Mouse (Mus musculus) inflammation-experienced regulatory T-cells, adult 6 months (primary cell): Measurements from ENCODE around the gene Gm49388. TPM values are rescaled to one million over a fixed set of nuclear protein-coding genes. Genes with fewer than 3 reads are reported as not detected.
"Not testable (repeated sequence)": the region's sequence is repeated elsewhere in the genome, so short reads cannot be mapped to it uniquely, and the experiment has no call there.

Experiments used
- ATAC-seq: one replicate; pipeline ENCODE4 v1.8.0; 2017
- polyA plus RNA-seq, 3 experiments: library from polyadenylated mRNA; unstranded; fragments of 100-300 nt; shearing (Covaris generic); gene quantifications; one replicate each; pipeline ENCODE4 v1.2.1; 2017

Gm49388 gene
- polyA plus RNA-seq, 3 experiments from 2014 or later: not detected

DNA sequence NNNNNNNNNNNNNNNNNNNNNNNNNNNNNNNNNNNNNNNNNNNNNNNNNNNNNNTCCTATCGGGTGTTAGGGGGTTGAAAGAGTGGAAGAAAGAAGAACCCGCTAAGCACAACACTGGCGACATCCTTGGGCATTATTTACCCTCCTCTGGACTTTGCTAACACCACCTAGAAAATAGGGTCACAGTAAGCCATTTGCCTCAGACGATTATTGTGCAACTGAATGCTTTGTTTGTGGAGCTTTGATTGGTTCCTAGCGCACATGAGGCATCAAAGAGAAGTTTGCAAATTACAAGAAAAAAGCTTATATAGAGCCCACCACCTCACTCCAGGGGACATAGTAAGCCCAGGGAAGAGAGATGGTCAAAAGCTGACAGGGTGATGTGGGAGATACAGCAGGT is 23.4 kb downstream of the Gm49388 start:
- no peak for ATAC-seq

DNA sequence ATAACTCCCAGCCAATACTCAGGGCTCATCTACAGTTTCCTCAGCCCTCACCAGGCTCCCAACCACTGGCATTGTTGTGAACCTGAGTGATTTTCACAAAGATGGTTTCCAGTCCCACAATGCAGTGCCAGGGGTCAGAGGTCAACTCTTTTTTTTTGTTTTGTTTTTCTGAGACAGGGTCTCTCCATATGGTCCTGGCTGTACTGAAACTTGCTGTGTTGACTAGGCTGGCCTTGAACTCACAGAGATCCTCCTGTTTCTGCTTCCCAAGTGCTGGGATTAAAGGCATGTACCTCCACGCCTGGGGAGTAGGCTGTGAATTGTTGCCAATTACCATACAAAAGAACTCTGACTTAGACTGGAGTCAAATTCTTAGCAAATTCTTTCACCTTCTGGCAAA is 24.4 kb downstream of the Gm49388 start:
- ATAC-seq: no peak

DNA sequence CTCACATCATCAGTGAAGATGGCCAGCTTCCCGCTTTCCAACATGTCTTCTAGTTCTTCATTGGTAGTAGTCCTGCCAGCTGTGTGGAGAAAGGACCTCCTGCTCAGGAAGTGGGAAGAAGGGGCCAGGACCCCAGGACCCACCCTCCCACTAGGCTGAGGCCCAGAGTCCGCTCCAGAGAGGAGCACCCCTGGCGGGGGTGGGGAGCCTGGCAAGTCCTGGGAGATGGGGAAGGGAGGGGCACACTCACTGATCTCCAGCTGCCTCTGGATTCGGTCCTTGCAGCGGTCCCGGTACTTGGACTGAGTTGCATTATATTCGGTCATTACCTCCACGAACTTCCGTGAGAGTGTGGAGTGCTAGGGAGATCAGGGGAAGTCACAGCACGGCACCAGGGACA is 25.2 kb downstream of the Gm49388 start:
- ATAC-seq: no peak

DNA sequence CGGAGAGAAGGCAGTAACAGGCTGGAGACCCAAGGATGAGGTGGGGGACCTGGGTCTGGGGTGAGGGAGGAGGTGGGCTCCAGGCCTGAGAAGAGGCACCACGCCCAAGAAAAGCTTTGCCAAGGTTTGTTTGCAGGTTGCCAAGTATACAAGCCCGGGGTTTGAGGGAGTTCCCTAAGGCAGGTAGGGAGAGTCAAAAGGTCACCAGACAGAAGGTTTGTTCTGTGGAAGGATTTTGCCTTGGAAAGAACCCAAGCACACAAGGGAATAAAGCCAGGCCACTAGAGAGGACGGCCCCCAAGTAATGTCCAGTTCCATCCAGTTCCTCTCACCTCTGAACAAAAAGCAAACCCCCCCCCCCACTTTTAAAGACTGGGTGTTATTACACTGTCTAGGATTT is 25.8 kb downstream of the Gm49388 start:
- no peak for ATAC-seq

DNA sequence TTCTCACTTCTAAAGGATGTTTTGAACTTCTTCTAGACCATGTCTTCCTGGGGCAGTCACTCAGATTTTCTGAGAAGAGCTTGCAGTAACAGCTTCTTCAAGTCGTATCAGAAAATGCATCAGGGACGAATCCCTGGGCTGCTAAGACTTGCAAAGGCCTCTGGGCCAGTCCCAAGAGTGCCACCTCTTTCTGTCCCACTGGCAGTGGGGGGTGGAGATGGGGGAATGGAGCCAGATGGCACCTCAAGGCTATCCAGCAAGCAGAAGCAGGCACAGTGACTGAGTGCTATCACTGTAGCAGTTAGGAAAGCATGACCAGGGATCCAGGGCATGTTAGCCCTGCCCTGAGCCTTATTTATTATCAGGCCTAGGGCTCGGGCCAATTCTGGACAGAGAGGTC is 26.9 kb downstream of the Gm49388 start:
- ATAC-seq: no peak

DNA sequence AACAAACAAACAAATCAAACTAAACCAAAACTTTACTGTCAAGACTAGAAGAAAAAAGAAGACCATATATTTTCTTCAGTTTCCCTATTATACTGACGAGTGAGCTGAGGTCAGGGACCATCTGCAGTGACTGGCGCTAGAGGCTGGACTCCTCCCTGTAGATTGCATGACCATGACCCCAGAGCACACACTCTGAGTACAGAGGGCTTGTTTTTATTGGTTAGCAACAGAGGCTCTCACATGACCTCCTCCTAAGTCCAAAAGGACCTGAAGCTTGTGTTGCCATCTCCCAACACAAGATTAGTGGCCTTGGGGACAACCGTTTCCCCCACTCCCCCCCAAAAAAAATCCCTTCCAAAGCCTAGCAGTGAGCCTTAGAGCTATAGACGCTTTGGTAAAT is 28.4 kb downstream of the Gm49388 start:
- ATAC-seq: no peak

DNA sequence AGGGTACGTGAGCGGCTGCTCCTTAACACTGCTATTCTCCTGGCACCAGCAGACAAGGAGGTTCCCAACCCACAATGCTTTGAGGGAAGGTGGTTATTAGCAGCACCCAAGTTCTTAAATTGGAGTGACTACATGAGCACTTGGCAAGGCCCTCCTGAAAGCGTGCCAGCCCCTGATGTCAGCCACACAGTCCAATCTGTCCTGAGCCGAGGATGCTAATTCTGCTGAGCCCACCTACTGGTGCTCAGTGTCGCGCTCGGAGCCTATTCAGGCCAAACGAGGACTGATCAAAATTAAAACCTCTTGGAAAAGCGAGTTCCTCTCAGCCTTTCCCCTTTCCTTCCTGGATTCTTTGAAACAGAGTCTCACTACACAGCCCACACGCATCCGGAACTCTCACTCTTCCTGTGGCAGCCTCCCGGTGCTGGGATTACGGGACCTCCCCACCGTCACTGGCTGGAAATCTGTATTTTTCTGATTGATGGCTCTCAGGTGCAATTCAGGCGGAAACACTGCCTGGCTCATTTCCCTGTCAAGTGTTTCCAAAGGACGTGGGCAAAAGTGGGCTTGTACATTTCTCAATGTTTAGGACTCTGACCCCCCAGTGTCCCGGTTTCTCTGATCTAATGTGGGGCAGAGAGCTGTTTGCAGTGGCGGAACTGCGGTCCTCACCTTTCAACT is 29.0 kb downstream of the Gm49388 start:
- ATAC-seq: no peak

DNA sequence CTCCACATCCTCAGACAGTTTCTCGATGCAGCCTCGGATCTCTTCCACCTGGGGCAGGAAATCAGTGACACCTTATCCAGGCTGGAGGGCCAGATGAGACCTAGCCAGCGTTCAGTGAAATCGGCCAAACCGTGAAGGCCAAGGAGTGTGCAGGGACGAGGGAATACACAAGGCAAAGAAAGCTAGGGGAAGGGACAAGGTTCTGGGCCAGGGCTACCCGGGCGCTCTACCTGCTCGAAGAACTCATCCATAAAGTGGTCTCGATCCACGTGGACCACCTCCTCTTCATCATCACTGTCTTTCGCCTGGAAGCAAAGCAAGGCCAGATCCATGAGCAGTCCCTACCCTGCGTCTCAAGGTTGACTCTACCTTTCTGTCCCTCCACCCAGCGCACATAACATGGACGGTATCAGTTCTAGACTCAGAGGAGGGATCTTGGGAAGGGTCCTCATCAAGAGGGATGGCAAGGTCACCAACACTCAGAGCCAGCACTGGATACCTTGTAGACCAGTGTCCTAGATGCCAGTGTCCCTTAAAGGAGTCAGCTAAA is 29.8 kb downstream of the Gm49388 start:
- ATAC-seq: no peak

DNA sequence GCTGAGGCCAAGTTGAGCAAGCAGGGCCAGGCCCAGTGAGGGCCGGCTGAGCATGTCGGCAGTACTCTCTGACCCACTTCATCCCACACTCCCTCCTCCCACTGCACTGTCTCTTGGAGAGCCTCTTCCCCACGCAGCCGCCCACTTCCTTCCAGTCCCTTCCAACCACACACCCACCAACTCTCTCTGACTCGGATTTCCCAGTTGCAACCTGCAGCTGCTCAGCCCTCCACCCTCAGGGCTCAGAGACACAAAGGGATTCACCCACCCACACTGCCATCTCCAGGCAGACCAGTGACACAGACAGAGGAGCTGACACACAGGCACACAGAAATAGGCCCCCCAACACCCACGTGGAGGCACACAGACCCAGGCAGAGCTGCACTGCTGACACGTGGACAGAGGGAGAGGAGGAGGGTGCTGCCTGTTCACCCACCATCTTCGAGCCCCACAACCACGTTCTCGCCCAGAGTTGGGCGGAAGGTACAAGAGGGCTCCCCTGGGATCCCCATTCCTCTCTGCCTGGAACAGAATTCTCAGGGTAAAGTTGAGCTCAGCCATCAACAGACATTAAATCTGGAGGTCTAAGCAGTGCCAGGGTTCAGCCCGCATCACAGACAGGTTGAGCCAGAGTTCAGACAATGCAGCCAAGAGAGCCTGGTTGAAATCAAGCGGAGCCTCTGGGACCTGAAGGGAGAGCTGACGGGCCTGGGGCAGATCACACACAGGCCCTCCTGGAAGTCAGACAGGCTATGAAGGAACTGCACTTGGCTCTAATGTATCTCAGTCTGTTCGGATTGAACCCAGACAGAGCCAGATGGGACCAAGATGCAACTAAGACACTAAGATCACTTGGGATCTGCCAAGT is 30.8 kb downstream of the Gm49388 start:
- ATAC-seq: no peak

DNA sequence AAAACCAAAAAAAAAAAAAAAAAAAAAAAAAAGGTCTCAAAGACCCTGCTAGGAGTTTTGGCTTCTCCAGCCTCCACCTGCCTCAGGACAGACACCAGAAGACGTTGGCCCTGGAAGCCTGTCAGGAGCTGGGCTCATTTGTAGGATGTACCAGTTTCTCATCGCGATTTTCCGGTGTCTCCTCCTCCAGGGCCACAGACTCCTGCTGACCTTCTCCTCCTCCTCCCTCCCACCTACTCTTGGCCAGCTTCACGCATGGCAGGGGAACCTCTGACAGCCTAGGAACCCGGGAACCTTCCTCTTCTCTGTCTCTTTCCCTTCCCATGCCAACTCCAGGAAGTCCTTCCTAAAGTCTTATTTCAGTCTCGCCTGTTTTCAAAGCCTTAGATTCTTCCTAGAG is 31.6 kb downstream of the Gm49388 start:
- no peak for ATAC-seq

DNA sequence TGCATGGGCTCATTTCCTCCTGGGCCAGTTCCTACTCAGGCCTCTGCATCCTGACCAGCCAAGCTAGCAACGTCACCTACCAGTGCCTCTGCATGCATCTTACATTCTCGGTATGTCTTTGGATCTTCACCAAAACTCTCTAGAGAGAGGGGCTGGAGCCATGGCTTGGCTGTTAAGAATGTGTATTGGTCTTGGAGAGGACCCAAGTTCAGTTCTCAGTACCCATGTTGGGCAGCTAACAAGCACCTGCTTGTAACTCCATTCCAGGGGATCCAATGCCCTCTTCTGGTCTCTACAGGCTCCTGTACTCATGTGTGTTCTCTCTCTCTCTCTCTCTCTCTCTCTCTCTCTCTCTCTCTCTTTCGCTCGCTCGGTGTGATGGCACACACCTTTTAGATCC is 32.4 kb downstream of the Gm49388 start:
- no peak for ATAC-seq

DNA sequence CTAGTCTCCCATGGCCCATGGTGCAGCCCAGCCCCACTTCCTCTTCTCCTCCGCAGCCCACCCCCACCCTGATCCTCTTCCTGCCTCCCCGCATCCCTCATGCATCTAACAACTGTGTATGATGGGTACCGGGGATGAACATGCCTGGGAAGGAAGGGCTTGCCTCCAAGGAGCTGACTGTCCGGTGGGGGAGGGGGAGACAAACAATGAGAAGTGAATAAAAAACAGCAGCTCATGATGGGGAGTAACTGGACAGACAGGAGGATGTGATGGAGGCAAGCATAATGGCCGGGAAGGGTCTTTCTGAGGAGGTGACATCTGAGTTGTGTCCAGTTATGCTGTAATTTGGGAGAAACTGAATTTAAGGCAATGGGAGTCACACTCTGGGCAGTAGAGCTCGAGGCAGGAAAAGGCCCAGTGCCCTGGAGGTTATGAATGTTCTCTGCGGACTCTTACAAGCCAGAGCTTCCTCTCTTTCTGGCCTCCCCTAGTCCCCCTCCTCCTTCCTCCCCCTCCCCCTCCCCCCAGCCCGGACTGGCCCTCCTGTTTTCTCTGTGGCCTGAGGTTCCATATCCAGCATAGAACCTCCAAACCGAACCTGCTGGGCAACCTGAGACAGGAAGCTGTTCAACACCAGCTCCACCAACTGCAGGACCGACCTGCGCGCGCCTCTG is 35.6 kb downstream of the Gm49388 start:
- no peak for ATAC-seq

DNA sequence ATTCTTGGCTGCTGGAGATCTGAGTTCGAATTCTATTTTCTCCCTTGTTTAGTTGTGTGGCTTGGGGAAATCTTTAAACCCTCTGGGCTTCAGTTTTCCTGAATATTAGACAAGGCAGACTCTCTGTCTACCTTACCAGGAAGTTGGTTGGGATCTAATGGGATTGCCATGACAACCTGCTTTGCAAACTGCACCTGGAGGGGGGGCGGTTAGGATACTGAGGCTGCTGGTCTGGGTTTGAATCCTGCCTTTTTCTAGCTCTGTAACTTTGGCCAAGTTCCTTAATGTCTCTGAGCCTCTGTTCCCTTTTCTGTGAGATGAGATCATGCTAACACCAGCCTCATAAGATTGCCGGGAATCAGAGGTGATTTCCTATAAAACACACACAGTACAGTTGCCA is 37.1 kb downstream of the Gm49388 start:
- no peak for ATAC-seq

DNA sequence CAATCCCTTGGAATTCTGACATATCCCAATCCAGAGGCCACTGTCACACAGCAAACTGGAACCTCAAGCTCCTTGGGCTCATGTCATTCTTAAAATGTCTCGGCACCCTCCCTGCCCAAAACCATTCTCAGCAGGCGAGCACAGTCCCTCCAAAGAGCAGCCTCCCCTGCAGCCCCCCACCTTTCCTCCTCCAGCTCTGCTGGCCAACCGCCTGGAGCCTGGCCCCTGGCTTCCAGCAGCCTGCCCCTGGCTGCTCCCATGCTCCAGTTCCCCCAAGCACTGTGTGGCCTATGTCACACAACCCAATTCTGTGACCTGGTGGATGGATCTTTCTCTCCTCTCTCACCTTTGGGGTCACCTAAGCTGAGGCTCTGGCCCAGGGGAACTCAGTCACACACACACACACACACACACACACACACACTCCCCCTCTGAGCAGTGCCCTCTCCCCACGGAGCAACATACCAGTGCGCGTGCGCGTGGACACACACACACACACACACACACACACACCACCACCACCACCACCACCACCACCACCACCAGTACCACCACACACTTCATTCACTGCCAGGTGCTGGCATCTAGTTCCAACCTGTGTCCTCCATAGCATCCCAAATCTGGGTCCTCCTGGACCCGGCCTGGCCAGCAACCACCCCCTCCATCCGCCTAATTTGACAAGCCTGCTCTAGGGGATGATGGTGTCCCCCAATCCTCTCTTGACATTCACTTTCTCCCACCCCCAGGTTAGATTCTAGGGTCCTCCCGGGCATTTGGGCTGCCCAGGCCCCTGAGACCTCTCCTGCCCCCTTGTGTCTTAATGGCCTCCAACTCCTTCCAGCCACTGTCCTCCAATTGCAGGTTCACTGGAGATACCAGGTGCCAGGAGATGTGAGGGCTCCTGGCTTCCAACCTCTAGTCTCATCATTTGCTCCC is 38.1 kb downstream of the Gm49388 start:
- ATAC-seq: no peak

DNA sequence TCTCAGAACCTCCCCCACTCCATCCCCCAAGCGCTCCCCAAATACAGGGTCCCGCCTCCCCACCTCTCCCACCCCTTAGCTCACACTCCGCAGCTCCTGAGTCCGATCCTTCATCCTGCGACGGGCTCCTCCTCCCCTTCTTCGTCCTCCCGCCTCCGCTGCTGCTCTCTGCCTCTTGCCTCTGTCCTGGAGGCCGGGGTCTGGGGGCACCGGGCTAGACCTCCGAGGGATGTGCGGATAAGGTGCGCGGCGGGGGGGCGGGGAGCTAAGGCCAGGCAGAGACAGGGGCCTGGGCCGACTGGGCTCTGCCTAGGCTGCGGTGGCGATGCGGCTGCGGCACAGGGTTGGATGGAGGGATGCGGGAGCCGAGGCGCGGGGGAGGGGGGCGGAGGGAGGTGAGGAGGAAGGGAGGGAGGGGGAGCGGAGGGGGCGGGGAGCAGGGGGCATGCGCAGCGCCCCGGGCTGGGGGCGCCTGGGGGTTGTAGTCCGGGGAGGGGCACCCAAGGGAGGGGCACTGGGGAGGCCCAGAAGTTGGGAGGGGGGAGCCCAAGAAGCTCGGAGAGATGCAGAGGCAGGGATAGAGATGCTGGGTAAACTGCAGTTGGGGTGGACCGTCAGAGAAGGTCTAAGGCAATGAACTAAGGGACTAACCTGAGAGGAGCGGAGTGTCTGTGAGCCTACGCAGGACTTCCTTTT is 38.9 kb downstream of the Gm49388 start, which contains the start of the genes Stx4a and Stx1b:
TSS of gene Stx4a (plus strand) at position 119 of the 696 bp plus-strand sequence.
TSS of gene Stx1b (minus strand) at position 374 of the 696 bp plus-strand sequence.
- ATAC-seq: no peak

DNA sequence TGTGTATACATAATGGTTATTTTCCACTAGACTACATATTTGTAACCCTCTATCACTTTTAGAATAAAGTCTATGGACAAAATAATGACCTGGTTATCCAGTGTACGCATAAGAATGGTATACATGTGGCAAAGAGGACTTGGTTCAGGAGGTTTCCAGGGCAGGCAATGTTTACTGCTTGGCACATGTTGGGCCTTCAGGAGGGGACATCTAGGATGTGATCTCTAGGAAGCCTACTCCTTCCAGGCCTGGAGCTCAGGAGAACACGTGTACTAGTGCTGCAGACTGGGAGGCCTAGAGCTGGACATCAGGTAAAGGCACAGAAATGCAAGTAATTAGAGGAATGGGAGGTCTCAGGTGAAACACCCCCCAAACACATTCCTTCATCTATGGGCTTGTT is 50.1 kb downstream of the Gm49388 start:
- ATAC-seq: no peak

DNA sequence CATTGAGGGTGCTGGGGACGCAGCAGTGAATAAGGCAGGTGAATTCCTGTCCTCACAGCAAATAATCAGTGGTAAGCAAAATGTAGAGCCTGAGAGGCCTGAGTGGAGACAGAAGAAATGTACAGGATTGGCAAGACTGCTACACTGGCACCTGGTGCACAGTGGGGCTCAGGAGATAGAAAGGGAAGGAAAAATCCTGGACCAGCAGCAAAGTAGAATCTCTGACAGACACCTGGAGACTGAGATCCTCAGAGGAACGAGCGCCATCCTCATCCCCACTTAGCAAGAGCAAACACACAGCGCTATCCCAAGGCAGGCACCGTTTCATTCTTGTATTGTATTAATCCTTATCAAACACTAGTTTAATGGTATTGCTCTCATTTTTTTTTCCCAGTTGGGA is 52.1 kb downstream of the Gm49388 start:
- no peak for ATAC-seq

DNA sequence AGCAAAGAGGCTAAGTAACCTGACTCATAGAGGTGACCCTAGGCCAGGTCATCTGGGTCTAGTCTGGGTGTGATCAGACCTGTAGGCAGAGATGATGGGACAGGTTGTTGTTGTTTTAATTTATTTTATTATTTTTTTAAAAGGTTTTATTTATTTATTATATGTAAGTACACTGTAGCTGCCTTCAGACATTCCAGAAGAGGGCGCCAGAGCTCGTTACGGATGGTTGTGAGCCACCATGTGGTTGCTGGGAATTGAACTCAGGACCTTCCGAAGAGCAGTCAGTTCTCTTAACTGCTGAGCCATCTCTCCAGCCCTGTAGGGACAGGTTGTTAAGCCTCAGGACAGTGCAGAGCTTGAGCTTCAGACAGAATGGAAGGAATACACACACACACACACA is 52.5 kb downstream of the Gm49388 start:
- not testable (repeated sequence) for ATAC-seq

DNA sequence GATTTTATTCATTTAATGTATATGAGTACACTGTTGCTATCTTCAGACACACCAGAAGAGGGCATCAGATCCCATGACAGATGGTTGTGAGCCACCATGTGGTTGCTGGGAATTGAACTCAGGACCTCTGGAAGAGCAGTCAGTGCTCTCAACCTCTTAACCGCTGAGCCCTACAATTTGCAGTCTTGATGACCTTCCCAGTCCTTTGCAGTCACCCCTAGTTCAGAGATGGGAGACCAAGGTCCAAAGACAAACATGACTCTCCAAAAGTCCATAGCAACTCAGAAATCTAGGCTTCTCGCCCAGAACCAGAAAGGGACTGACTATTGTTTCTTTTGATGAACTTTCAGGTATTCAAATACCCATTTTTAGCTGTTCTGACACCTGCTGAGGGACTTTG is 54.6 kb downstream of the Gm49388 start:
- not testable (repeated sequence) for ATAC-seq

DNA sequence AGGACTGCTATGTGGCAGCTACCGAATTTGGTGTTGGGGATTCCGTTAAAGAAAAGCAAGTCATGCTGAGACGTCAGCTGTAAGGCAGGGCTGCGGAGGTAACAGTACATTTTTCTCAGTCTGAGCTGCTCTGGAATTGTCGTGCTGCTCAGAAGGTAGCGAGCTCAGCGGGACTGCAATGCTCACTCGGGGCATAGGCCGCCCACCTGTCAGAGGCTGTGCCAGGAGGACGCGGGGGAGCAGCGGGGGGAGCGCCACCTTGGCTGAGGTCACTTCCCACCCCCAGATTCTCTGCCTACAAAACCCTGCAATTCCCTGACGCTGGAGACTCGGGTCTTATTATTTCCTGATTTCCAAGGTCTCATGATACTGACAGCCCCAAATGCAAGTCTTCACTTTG is 55.5 kb downstream of the Gm49388 start:
- ATAC-seq: peak; percentile 18

DNA sequence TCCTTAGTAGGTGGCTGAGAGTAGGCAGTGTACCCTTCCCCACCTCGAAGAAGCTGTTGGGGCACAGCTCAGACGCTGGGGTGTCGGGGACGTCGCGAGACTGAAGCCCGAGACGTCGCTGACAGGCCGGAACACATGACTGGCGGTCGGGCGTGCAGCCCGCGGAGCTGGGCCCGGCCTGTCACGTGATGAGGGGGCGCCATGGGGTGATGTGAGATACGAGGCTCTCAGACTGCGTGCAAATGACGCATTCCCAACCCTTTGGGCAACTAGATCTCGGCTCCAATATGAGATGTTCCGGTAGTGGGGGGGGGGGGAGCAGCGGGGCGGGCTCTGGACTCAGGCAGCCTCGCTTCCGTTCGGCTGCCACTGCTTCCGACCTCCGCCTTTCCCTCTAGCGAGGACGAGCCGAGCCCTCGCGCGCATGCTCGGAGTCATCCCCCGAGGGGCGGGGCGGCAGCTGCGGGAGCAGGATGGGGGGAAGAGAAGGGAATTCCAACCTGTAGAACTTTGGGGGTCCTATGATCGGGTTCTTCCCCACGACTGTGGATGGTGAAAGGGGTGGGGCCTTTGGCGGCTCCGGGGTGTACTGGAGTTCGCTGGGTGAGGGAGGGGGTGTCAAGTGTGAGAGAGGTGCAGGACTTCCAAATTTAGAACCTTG is 56.1 kb downstream of the Gm49388 start:
- ATAC-seq: peak; percentile 83
